Mouse (Mus musculus): ENCODE measurements around the gene Alg14. TPM values are rescaled to one million over a fixed set of nuclear protein-coding genes. Genes with fewer than 3 reads are reported as not detected.

The Alg14 gene
- total and polyA plus RNA-seq, 2 experiments from 2014 or later: 28.2 to 31.6 TPM

DNA sequence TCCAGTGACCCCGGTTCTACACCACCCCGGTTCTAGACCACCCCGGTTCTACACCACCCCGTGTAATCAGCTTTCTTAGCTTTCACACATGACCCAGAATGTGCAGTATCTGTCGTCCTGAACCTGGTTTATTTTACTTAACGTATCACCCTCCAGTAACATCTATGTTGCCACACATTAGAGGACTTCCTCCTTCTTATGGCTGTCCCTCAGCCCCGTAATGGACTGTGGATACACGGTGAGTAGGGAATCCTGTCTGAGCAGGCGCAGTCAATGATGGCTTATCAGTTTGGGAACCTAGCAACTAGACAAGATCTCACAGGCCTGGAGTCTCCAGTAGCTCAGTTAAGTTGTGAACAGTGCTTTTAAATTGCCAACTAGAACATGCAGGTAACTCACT lies 62.7 kb downstream of the Alg14 start:
- H3K4me3 ChIP-seq (ENCODE audit: low read depth, low read length): no peak overlapping the region
- H3K9ac ChIP-seq: no peak overlapping the region
- ATAC-seq: no peak
- no peak overlapping the region for H3K27ac ChIP-seq (ENCODE audit: low read depth, low read length)
- WGBS: 94% methylated on average over 9 of the region's 9 CpGs
- no peak overlapping the region for H3K4me2 ChIP-seq (ENCODE audit: low read depth)
- H3K27me3 ChIP-seq (ENCODE audit: insufficient read depth, low read length): no peaks in the 10 kb centered on the region
- TF ChIP-seq CTCF (IDR thresholded peaks at IDR 0.05; ENCODE audit: low read depth): no peak
- H3K4me1 ChIP-seq (ENCODE audit: insufficient read depth): peaks cover 1% of the 10 kb centered on the region; the same call in 1 of the 2 replicates
- H3K36me3 ChIP-seq (ENCODE audit: insufficient read depth): no peaks in the 10 kb centered on the region
- H3K9me3 ChIP-seq (ENCODE audit: low read length): no peaks in the 10 kb centered on the region
- no peak for DNase-seq

DNA sequence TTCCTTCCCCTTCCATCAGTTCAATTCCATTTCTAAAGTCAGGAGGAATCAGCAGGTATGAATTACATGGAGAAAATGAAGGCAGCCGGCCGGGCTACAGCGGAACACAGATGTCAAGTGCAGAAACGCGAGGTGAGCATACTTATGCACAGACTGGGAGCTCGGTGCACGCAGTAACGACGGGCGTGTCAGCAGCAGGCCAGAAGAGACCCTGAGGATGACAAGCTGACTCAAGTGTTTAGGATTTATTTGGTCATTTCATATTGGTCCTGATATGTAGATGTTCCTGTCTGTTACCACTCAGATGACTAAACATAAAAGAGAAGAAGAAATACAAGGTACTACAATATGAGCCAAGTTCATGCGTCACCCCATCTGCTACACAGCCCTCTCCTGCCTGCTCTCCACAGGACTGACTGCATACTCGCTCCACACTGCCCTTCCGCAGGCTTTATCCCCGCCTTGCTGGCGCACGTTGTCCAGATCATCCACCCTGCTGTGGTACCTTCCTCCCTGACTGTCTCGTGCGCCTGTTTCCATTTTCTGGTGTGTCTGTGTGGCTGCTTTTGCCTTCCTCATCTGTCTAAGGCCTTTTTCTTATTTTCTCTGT lies 63.4 kb downstream of the Alg14 start:
- Histone ChIP-seq H3K4me3 (ENCODE audit: low read depth, low read length) (no peak overlapping the region), H3K9ac (no peak overlapping the region), H3K4me1 (ENCODE audit: insufficient read depth) (no peaks in the 10 kb centered on the region; the same call in 1 of the 2 replicates), H3K27ac (ENCODE audit: low read depth, low read length) (no peak overlapping the region), H3K9me3 (ENCODE audit: low read length) (no peaks in the 10 kb centered on the region), H3K27me3 (ENCODE audit: insufficient read depth, low read length) (no peaks in the 10 kb centered on the region), H3K4me2 (ENCODE audit: low read depth) (no peak overlapping the region), H3K36me3 (ENCODE audit: insufficient read depth) (no peaks in the 10 kb centered on the region)
- 76% methylated on average over 18 of the region's 18 CpGs for WGBS
- DNase-seq: no peak
- ATAC-seq: no peak
- TF ChIP-seq CTCF (IDR thresholded peaks at IDR 0.05; ENCODE audit: low read depth): no peak

GRCm38 (mm10) chr3:121355569-121355968 lies 64.0 kb downstream of the Alg14 start:
- H3K4me1 ChIP-seq (ENCODE audit: insufficient read depth): no peaks in the 10 kb centered on the region
- TF ChIP-seq CTCF (IDR thresholded peaks at IDR 0.05; ENCODE audit: low read depth): no peak
- WGBS: 84% methylated on average over 9 of the region's 9 CpGs
- DNase-seq: no peak
- H3K4me2 ChIP-seq (ENCODE audit: low read depth): no peak overlapping the region
- no peak for ATAC-seq
- no peak overlapping the region for H3K27ac ChIP-seq (ENCODE audit: low read depth, low read length)
- H3K4me3 ChIP-seq (ENCODE audit: low read depth, low read length): no peak overlapping the region
- no peaks in the 10 kb centered on the region for H3K36me3 ChIP-seq (ENCODE audit: insufficient read depth)
- H3K9ac ChIP-seq: no peak overlapping the region
- no peaks in the 10 kb centered on the region for H3K9me3 ChIP-seq (ENCODE audit: low read length)
- no peaks in the 10 kb centered on the region for H3K27me3 ChIP-seq (ENCODE audit: insufficient read depth, low read length)

- Histone ChIP-seq H3K9me3 (ENCODE audit: low read length) (no peaks in the 10 kb centered on the region), H3K4me1 (ENCODE audit: insufficient read depth) (no peaks in the 10 kb centered on the region), H3K27me3 (ENCODE audit: insufficient read depth, low read length) (no peaks in the 10 kb centered on the region), H3K4me2 (ENCODE audit: low read depth) (no peak overlapping the region), H3K27ac (ENCODE audit: low read depth, low read length) (no peak overlapping the region), H3K36me3 (ENCODE audit: insufficient read depth) (no peaks in the 10 kb centered on the region), H3K9ac (no peak overlapping the region), H3K4me3 (ENCODE audit: low read depth, low read length) (no peak overlapping the region)
- WGBS: 94% methylated on average over 6 of the region's 6 CpGs
- ATAC-seq (no peak), DNase-seq (no peak)
- no peak for TF ChIP-seq CTCF (IDR thresholded peaks at IDR 0.05; ENCODE audit: low read depth)
These were observed 64.5 kb downstream of the Alg14 start for GRCm38 (mm10) chr3:121356111-121356510.

DNA sequence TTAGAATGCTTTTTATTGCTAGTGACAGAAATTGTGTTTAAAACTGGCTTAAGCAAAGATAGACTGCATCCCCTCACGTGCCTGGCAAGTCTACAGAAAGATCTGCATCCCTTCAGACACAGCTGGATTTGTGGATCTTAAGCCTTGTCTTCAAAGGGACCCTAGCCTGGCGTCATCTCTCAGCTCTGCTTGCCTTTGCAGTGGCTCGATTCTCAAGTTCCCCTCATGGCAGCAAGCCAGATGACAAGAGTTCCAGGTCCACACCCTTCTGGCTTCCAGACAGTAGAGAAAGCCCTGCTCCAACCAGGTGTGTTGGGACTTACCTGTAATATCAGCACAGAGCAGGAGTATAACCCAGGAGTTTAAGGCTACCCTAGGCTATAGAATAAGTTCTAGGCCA lies 65.5 kb downstream of the Alg14 start:
- no peak for TF ChIP-seq CTCF (IDR thresholded peaks at IDR 0.05; ENCODE audit: low read depth)
- H3K9me3 ChIP-seq (ENCODE audit: low read length): no peaks in the 10 kb centered on the region
- no peak overlapping the region for H3K9ac ChIP-seq
- H3K4me2 ChIP-seq (ENCODE audit: low read depth): no peak overlapping the region
- no peaks in the 10 kb centered on the region for H3K27me3 ChIP-seq (ENCODE audit: insufficient read depth, low read length)
- 45% methylated on average over 3 of the region's 3 CpGs for WGBS
- no peaks in the 10 kb centered on the region for H3K36me3 ChIP-seq (ENCODE audit: insufficient read depth)
- DNase-seq (no peak), ATAC-seq (no peak)
- no peaks in the 10 kb centered on the region for H3K4me1 ChIP-seq (ENCODE audit: insufficient read depth)
- no peak overlapping the region for H3K4me3 ChIP-seq (ENCODE audit: low read depth, low read length)
- no peak overlapping the region for H3K27ac ChIP-seq (ENCODE audit: low read depth, low read length)

DNA sequence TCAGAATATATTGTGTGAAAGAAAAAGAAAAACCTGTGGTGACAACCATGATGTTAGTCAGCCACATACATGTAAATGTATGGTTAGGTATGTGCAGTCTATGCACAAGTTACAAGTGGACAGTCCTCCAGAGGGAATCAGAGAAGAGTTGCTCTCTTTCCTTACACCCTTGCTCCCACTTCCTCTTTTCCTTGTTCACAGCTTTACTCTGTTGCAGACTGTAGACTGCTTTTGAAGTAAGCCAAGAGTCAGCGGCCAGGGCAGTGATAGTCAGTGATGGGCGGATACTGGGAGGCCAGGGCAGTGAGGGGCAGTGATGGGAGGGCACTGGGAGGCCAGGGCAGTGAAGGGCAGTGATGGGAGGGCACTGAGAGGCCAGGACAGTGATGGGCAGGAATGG lies 66.7 kb downstream of the Alg14 start:
- no peak overlapping the region for H3K27ac ChIP-seq (ENCODE audit: low read depth, low read length)
- no peaks in the 10 kb centered on the region for H3K9me3 ChIP-seq (ENCODE audit: low read length)
- no peaks in the 10 kb centered on the region for H3K36me3 ChIP-seq (ENCODE audit: insufficient read depth)
- no peaks in the 10 kb centered on the region for H3K4me1 ChIP-seq (ENCODE audit: insufficient read depth)
- H3K4me2 ChIP-seq (ENCODE audit: low read depth): no peak overlapping the region
- ATAC-seq: no peak
- WGBS: 78% methylated on average over 2 of the region's 2 CpGs
- no peaks in the 10 kb centered on the region for H3K27me3 ChIP-seq (ENCODE audit: insufficient read depth, low read length)
- no peak overlapping the region for H3K4me3 ChIP-seq (ENCODE audit: low read depth, low read length)
- H3K9ac ChIP-seq: no peak overlapping the region
- no peak for DNase-seq
- TF ChIP-seq CTCF (IDR thresholded peaks at IDR 0.05; ENCODE audit: low read depth): no peak

GRCm38 (mm10) chr3:121358850-121359249 lies 67.3 kb downstream of the Alg14 start:
- no peak overlapping the region for H3K4me2 ChIP-seq (ENCODE audit: low read depth)
- H3K9me3 ChIP-seq (ENCODE audit: low read length): no peaks in the 10 kb centered on the region
- no peak for TF ChIP-seq CTCF (IDR thresholded peaks at IDR 0.05; ENCODE audit: low read depth)
- H3K27ac ChIP-seq (ENCODE audit: low read depth, low read length): no peak overlapping the region
- H3K4me3 ChIP-seq (ENCODE audit: low read depth, low read length): no peak overlapping the region
- H3K36me3 ChIP-seq (ENCODE audit: insufficient read depth): no peaks in the 10 kb centered on the region
- DNase-seq (no peak), ATAC-seq (no peak)
- 83% methylated on average over 6 of the region's 6 CpGs for WGBS
- H3K27me3 ChIP-seq (ENCODE audit: insufficient read depth, low read length): no peaks in the 10 kb centered on the region
- H3K4me1 ChIP-seq (ENCODE audit: insufficient read depth): no peaks in the 10 kb centered on the region
- no peak overlapping the region for H3K9ac ChIP-seq
